Mouse (Mus musculus): ENCODE measurements around the gene Pdgfa. TPM values are rescaled to one million over a fixed set of nuclear protein-coding genes. Genes with fewer than 3 reads are reported as not detected.
A peak's percentile ranks its signal among the peaks of the same experiment; 100 is the strongest.

Pdgfa gene
- polyA plus RNA-seq, 1 experiment from 2014 or later, result 53.3 TPM

- H3K27ac ChIP-seq (replicated peaks in 1 of 2; ENCODE audit: control insufficient read depth in 1 of 2, insufficient read depth in 1 of 2, low read depth in 2 of 2, low read length in 2 of 2), result 0 out of 4 replicates have a peak overlapping the region, but pooled peaks of 1 of the 2 experiments have one; percentile 3
- H3K4me2 ChIP-seq (ENCODE audit: low read length), result no peak overlapping the region
- no peaks in the 10 kb centered on the region for H3K36me3 ChIP-seq (ENCODE audit: control insufficient read depth, insufficient read depth, low read length)
- H3K4me3 ChIP-seq (ENCODE audit: control insufficient read depth in 1 of 2, insufficient read depth in 1 of 2, low read depth in 1 of 2, low read length in 2 of 2), result no peak overlapping the region
- 56% methylated on average over 13 of the region's 13 CpGs for WGBS
- H3K4me1 ChIP-seq (ENCODE audit: control insufficient read depth in 2 of 2, insufficient read depth in 2 of 2, low read length in 2 of 2), result peaks cover 36 to 40% of the 10 kb centered on the region in 2 experiments
- no peaks in the 10 kb centered on the region for H3K9me3 ChIP-seq (ENCODE audit: control insufficient read depth, low read length)
- no peak overlapping the region for H3K9ac ChIP-seq (ENCODE audit: low read length)
- no peak for ATAC-seq (ENCODE audit: insufficient number of reproducible peaks, insufficient read depth, low FRiP score, low read depth)
- H3K27me3 ChIP-seq (ENCODE audit: control insufficient read depth, insufficient read depth, low read length), result no peaks in the 10 kb centered on the region
These were observed 44.2 kb downstream of the Pdgfa start for GRCm38 (mm10) chr5:138952969-138953368.

- H3K4me3 ChIP-seq (ENCODE audit: control insufficient read depth in 1 of 2, insufficient read depth in 1 of 2, low read depth in 1 of 2, low read length in 2 of 2), result no peak overlapping the region
- peaks cover 42 to 49% of the 10 kb centered on the region in 2 experiments for H3K4me1 ChIP-seq (ENCODE audit: control insufficient read depth in 2 of 2, insufficient read depth in 2 of 2, low read length in 2 of 2)
- H3K4me2 ChIP-seq (ENCODE audit: low read length), result no peak overlapping the region
- 93% methylated on average over 2 of the region's 2 CpGs for WGBS
- no peak overlapping the region for H3K27ac ChIP-seq (replicated peaks in 1 of 2; ENCODE audit: control insufficient read depth in 1 of 2, insufficient read depth in 1 of 2, low read depth in 2 of 2, low read length in 2 of 2)
- no peaks in the 10 kb centered on the region for H3K9me3 ChIP-seq (ENCODE audit: control insufficient read depth, low read length)
- no peaks in the 10 kb centered on the region for H3K36me3 ChIP-seq (ENCODE audit: control insufficient read depth, insufficient read depth, low read length)
- H3K9ac ChIP-seq (ENCODE audit: low read length), result no peak overlapping the region
- H3K27me3 ChIP-seq (ENCODE audit: control insufficient read depth, insufficient read depth, low read length), result no peaks in the 10 kb centered on the region
- no peak for ATAC-seq (ENCODE audit: insufficient number of reproducible peaks, insufficient read depth, low FRiP score, low read depth)
These were observed 45.9 kb downstream of the Pdgfa start for GRCm38 (mm10) chr5:138951305-138951704.

- Histone ChIP-seq H3K4me3 (ENCODE audit: control insufficient read depth in 1 of 2, insufficient read depth in 1 of 2, low read depth in 1 of 2, low read length in 2 of 2) (no peak overlapping the region), H3K9ac (ENCODE audit: low read length) (0 out of 2 replicates have a peak overlapping the region, but pooled peaks have one; percentile 27), H3K27me3 (ENCODE audit: control insufficient read depth, insufficient read depth, low read length) (no peaks in the 10 kb centered on the region), H3K36me3 (ENCODE audit: control insufficient read depth, insufficient read depth, low read length) (no peaks in the 10 kb centered on the region), H3K9me3 (ENCODE audit: control insufficient read depth, low read length) (no peaks in the 10 kb centered on the region), H3K27ac (replicated peaks in 1 of 2; ENCODE audit: control insufficient read depth in 1 of 2, insufficient read depth in 1 of 2, low read depth in 2 of 2, low read length in 2 of 2) (peak overlapping the region; percentile 97 to 99), H3K4me2 (ENCODE audit: low read length) (no peak overlapping the region), H3K4me1 (ENCODE audit: control insufficient read depth in 2 of 2, insufficient read depth in 2 of 2, low read length in 2 of 2) (peaks cover 42 to 48% of the 10 kb centered on the region in 2 experiments)
- 61% methylated on average over 6 of the region's 6 CpGs for WGBS
- ATAC-seq (ENCODE audit: insufficient number of reproducible peaks, insufficient read depth, low FRiP score, low read depth), result no peak
These were observed 48.0 kb downstream of the Pdgfa start for GRCm38 (mm10) chr5:138949165-138949564.

DNA sequence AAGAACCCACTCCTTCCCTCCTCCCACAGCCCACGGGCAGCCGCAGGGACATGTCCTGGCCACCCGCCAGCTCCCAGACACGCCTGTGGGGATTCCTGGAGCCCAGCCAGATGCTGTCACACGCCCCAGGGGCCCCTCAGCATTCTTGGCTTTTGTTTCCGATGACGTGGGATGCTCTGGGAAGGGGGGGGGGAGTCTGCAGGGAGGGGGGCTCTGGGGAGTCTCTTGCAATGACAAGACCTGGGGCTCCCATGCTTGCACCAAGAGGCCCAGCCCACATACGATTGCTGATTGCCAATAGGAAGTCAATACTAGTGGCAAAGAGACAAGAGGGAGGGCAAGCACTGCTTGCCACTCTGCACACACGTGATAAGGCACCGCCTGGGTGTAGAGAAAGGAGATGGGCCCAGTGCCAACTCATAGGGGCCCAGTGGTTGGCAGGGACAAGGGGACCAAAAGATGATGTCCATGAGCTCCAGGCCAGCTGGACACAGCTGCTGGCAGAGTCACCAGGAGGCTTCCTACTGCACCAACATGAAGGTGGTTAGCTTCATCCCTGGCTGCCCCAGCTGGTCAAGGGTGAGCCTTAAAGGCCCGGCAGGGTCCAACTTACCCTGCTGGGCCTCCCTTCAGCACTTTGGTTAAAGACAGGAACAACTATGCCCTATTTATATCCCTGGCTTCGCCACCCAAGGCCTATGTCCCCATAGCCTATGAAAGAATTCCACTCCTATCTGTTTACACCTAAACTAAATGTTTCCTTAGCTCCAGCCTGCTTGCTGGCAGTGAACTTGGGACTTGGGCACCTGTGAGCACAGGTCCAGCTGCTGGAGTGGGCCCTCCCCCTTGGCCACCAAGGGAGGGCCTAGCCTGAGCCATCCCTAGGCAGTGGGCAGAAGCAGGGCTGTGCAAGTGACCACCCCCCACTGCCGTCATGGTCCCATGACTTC is 48.9 kb downstream of the Pdgfa start:
- WGBS, result 4% methylated on average over 13 of the region's 13 CpGs
- Histone ChIP-seq H3K4me2 (ENCODE audit: low read length) (peak overlapping the region; percentile 51), H3K4me1 (ENCODE audit: control insufficient read depth in 2 of 2, insufficient read depth in 2 of 2, low read length in 2 of 2) (peaks cover 42 to 44% of the 10 kb centered on the region in 2 experiments)

DNA sequence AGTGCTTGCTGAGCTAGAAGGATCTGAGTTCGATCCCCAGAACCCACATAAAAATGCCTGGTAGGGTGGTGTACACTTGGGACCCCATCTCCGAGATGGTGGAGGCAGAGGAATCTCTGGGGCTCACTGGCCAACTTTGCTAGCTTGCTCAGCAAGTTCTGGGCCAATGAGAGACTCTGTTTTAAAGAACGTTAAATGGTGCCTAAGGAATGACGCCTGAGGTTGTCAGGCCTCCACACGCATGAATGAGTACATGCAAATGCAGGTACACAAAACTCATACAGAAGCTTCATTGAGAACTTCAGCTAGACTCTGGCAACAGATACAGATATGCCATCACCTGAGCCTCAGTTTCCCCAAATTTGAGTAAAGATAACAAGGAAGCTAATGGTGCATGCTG is 49.7 kb downstream of the Pdgfa start:
- ATAC-seq (ENCODE audit: insufficient number of reproducible peaks, insufficient read depth, low FRiP score, low read depth), result no peak
- no peaks in the 10 kb centered on the region for H3K9me3 ChIP-seq (ENCODE audit: control insufficient read depth, low read length)
- H3K4me1 ChIP-seq (ENCODE audit: control insufficient read depth in 2 of 2, insufficient read depth in 2 of 2, low read length in 2 of 2), result peaks cover 38% of the 10 kb centered on the region in 2 experiments
- H3K9ac ChIP-seq (ENCODE audit: low read length), result no peak overlapping the region
- H3K36me3 ChIP-seq (ENCODE audit: control insufficient read depth, insufficient read depth, low read length), result no peaks in the 10 kb centered on the region
- no peak overlapping the region for H3K4me3 ChIP-seq (ENCODE audit: control insufficient read depth in 1 of 2, insufficient read depth in 1 of 2, low read depth in 1 of 2, low read length in 2 of 2)
- H3K27me3 ChIP-seq (ENCODE audit: control insufficient read depth, insufficient read depth, low read length), result no peaks in the 10 kb centered on the region
- H3K27ac ChIP-seq (replicated peaks in 1 of 2; ENCODE audit: control insufficient read depth in 1 of 2, insufficient read depth in 1 of 2, low read depth in 2 of 2, low read length in 2 of 2), result peak overlapping the region; percentile 51 to 97
- 77% methylated on average over 5 of the region's 5 CpGs for WGBS
- H3K4me2 ChIP-seq (ENCODE audit: low read length), result peak overlapping the region; percentile 51

More for the DNA sequence above, 48.9 kb downstream of the Pdgfa start:
- Histone ChIP-seq H3K27ac (replicated peaks in 1 of 2; ENCODE audit: control insufficient read depth in 1 of 2, insufficient read depth in 1 of 2, low read depth in 2 of 2, low read length in 2 of 2) (peak overlapping the region; percentile 97 to 99), H3K9ac (ENCODE audit: low read length) (peak overlapping the region; percentile 58), H3K27me3 (ENCODE audit: control insufficient read depth, insufficient read depth, low read length) (no peaks in the 10 kb centered on the region), H3K4me3 (ENCODE audit: control insufficient read depth in 1 of 2, insufficient read depth in 1 of 2, low read depth in 1 of 2, low read length in 2 of 2) (no peak overlapping the region), H3K9me3 (ENCODE audit: control insufficient read depth, low read length) (no peaks in the 10 kb centered on the region), H3K36me3 (ENCODE audit: control insufficient read depth, insufficient read depth, low read length) (no peaks in the 10 kb centered on the region)
- peak; percentile 76 for ATAC-seq (ENCODE audit: insufficient number of reproducible peaks, insufficient read depth, low FRiP score, low read depth)

GRCm38 (mm10) chr5:138946931-138947330 is 50.2 kb downstream of the Pdgfa start:
- Histone ChIP-seq H3K4me3 (ENCODE audit: control insufficient read depth in 1 of 2, insufficient read depth in 1 of 2, low read depth in 1 of 2, low read length in 2 of 2) (no peak overlapping the region), H3K9ac (ENCODE audit: low read length) (no peak overlapping the region), H3K9me3 (ENCODE audit: control insufficient read depth, low read length) (no peaks in the 10 kb centered on the region), H3K36me3 (ENCODE audit: control insufficient read depth, insufficient read depth, low read length) (no peaks in the 10 kb centered on the region), H3K4me1 (ENCODE audit: control insufficient read depth in 2 of 2, insufficient read depth in 2 of 2, low read length in 2 of 2) (peaks cover 38% of the 10 kb centered on the region in 2 experiments), H3K4me2 (ENCODE audit: low read length) (no peak overlapping the region), H3K27me3 (ENCODE audit: control insufficient read depth, insufficient read depth, low read length) (no peaks in the 10 kb centered on the region), H3K27ac (replicated peaks in 1 of 2; ENCODE audit: control insufficient read depth in 1 of 2, insufficient read depth in 1 of 2, low read depth in 2 of 2, low read length in 2 of 2) (peak overlapping the region; percentile 51 to 97; a peak in 3 of 4 replicates)
- ATAC-seq (ENCODE audit: insufficient number of reproducible peaks, insufficient read depth, low FRiP score, low read depth), result no peak
- WGBS, result 82% methylated on average over 5 of the region's 5 CpGs

- 75% methylated on average over 3 of the region's 3 CpGs for WGBS
- H3K27me3 ChIP-seq (ENCODE audit: control insufficient read depth, insufficient read depth, low read length), result no peaks in the 10 kb centered on the region
- H3K9me3 ChIP-seq (ENCODE audit: control insufficient read depth, low read length), result no peaks in the 10 kb centered on the region
- H3K4me3 ChIP-seq (ENCODE audit: control insufficient read depth in 1 of 2, insufficient read depth in 1 of 2, low read depth in 1 of 2, low read length in 2 of 2), result no peak overlapping the region
- no peak for ATAC-seq (ENCODE audit: insufficient number of reproducible peaks, insufficient read depth, low FRiP score, low read depth)
- H3K9ac ChIP-seq (ENCODE audit: low read length), result no peak overlapping the region
- no peak overlapping the region for H3K4me2 ChIP-seq (ENCODE audit: low read length)
- no peaks in the 10 kb centered on the region for H3K36me3 ChIP-seq (ENCODE audit: control insufficient read depth, insufficient read depth, low read length)
- H3K4me1 ChIP-seq (ENCODE audit: control insufficient read depth in 2 of 2, insufficient read depth in 2 of 2, low read length in 2 of 2), result peaks cover 32 to 37% of the 10 kb centered on the region in 2 experiments
- no peak overlapping the region for H3K27ac ChIP-seq (replicated peaks in 1 of 2; ENCODE audit: control insufficient read depth in 1 of 2, insufficient read depth in 1 of 2, low read depth in 2 of 2, low read length in 2 of 2)
These were observed 52.2 kb downstream of the Pdgfa start for GRCm38 (mm10) chr5:138945011-138945410.

All from heart, embryonic 14.5 days (tissue).